Mouse (Mus musculus) liver, embryonic 11.5 days (tissue): ENCODE data around the gene Zfr2. TPM values are rescaled to one million over a fixed set of nuclear protein-coding genes. Genes with fewer than 3 reads are reported as not detected.

Experiments
- ATAC-seq: fragments of 200-750 bp; cut with Nextera tagmentation; replicated peaks from 2 replicates; pipeline ENCODE4 v1.8.0; 2017; ENCODE audit warnings: moderate number of reproducible peaks, mild to moderate bottlenecking, moderate TSS enrichment, moderate library complexity; ENCODE audit not compliant: low FRiP score
- DNase-seq: peaks from one replicate; pipeline ENCODE4 v3.0.0-alpha.2; 2017; ENCODE audit warnings: low spot score
- H3K27ac ChIP-seq: fragments of 300-500 bp; sonication (generic); 2 replicates; pipeline ENCODE4 v1.5.1; 2014; ENCODE audit warnings: mild to moderate bottlenecking, low read depth, low read length, control low read depth
- H3K27me3 ChIP-seq: fragments of 300-500 bp; sonication (generic); replicated peaks from 2 replicates; pipeline ENCODE4 v1.6.1; 2014; ENCODE audit warnings: low read length, mixed read lengths; ENCODE audit not compliant: control insufficient read depth, insufficient read depth
- H3K36me3 ChIP-seq: fragments of 300-500 bp; sonication (generic); 2 replicates; pipeline ENCODE4 v1.6.1; 2014; ENCODE audit warnings: mild to moderate bottlenecking, low read length, moderate library complexity, mixed read lengths; ENCODE audit not compliant: control insufficient read depth, insufficient read depth
- H3K4me1 ChIP-seq: fragments of 300-500 bp; sonication (generic); replicated peaks from 2 replicates; pipeline ENCODE4 v1.6.1; 2014; ENCODE audit warnings: low read length, mixed read lengths; ENCODE audit not compliant: control insufficient read depth, insufficient read depth
- H3K4me2 ChIP-seq: fragments of 300-500 bp; sonication (generic); 2 replicates; pipeline ENCODE4 v1.6.1; 2014; ENCODE audit warnings: mild to moderate bottlenecking, control low read depth, moderate library complexity
- H3K4me3 ChIP-seq: fragments of 300-500 bp; sonication (generic); 2 replicates; pipeline ENCODE4 v1.5.1; 2014; ENCODE audit warnings: low read depth, low read length, control low read depth
- H3K9ac ChIP-seq: fragments of 300-500 bp; sonication (generic); 2 replicates; pipeline ENCODE4 v1.6.1; 2014; ENCODE audit warnings: low read depth, low read length, control low read depth
- H3K9me3 ChIP-seq: fragments of 300-500 bp; sonication (generic); 2 replicates; pipeline ENCODE4 v1.6.1; 2016; ENCODE audit warnings: low read length, inconsistent platforms, mixed read lengths; ENCODE audit not compliant: control insufficient read depth
- WGBS: fragments of 180-500 bp; shearing (Covaris S2); extraction: QIAGEN DNeasy Blood & Tissue Kit; methylation state at CpG from one replicate; pipeline ENCODE4 v1.1.7; 2014; 5-methylcytosine and 5-hydroxymethylcytosine counted together
- polyA plus RNA-seq: library from polyadenylated mRNA; unstranded; fragments of >200 nt; fragmentation: Nextera tagmentation; extraction: Ambion mirVana; gene quantifications from 2 replicates; pipeline ENCODE4 v1.2.1, GENCODE M21; 2014

Zfr2 gene
- polyA plus RNA-seq, 1 experiment from 2014 or later = 2.1 TPM

DNA sequence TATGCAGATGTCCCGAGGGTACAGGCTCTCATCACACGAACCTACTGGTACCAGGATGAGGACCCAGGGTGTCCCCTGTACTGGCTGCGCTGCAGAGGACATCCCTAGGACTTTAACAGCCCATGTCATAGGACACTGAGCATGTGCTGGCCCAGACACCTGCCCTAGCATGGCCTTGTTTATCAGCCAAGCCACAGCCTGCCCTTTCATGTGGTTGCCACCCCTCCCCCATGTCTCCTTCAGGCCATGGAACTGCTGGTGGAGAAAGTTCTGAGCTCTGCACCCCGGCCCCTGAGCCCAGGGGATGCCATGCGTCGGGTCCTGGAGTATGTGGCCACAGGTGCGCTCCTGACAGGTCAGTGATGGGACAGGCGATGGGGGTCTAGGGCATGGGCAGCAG lies 16.5 kb downstream of the Zfr2 start:
- ATAC-seq = no peak; the same call in 1 of the 2 replicates

DNA sequence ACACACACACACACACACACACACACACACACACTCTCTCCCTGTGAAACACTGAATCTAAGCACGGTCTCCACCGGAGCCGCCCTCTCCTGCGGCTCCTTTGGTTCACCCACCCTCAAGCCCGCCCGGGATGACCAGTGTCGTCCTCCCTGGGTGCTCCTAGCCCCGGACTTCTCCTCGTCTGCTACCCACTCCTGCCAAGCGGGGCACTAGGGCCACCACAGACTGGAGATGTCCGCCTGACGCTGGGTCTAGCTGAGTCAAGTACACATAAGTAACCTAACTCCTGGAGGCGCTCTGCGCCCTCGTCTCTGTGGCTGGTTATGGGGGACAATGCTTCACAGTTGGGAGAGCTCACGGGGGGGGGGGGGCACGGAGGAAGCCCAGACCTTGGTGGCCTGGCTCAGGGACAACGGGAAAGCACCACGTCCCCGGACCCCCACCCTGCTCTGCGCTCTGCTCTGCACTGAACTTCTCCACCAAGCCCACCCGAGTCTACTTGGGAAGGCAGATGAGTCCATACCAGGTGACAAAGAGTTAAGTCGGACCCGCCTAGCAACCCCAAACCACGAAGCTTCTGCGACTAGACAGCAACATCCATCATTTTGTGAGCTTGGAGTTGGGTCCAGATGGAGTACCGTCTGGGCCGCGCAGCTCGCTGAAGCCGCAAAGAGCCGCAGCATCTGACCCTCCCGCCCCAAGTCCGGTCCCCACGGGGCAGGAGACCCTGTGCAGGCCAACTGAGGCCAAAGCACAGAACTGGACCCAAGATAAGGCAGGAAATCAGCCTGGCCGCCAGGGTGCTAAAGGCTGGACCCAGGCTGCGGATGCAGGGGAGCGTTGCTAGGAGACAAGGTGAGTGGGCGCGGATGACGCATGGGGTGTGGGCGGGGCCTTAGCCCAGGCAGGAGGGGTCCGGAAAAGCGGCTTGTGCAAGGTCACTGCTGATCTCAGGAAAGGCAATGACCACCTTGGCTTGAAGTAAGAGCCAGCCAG lies 19.8 kb downstream of the Zfr2 start, which contains the start of gene Matk:
TSS of gene Matk (plus strand) at position 512 of the 996 bp plus-strand sequence.
- Histone ChIP-seq H3K4me2 (no peak within 1 kb of the TSS), H3K9ac (no peak within 1 kb of the TSS), H3K4me1 (peaks cover 12% of the 10 kb centered on the region), H3K4me3 (no peak within 1 kb of the TSS), H3K27me3 (peaks cover 66% of the 10 kb centered on the region), H3K36me3 (no peaks in the 10 kb centered on the region), H3K9me3 (no peaks in the 10 kb centered on the region), H3K27ac (no peak within 1 kb of the TSS)
- ATAC-seq (no peak), DNase-seq (no peak)
- WGBS = 17% methylated on average over 44 of the region's 44 CpGs

More for the DNA sequence above, 16.5 kb downstream of the Zfr2 start:
- H3K9me3 ChIP-seq = no peaks in the 10 kb centered on the region
- H3K27ac ChIP-seq = no peak overlapping the region
- no peak for DNase-seq
- 69% methylated on average over 8 of the region's 8 CpGs for WGBS
- H3K9ac ChIP-seq = no peak overlapping the region
- no peak overlapping the region for H3K4me3 ChIP-seq
- H3K4me1 ChIP-seq = 0 out of 2 replicates have a peak, but pooled peaks cover 6% of the 10 kb centered on the region
- no peaks in the 10 kb centered on the region for H3K36me3 ChIP-seq
- no peak overlapping the region for H3K4me2 ChIP-seq
- H3K27me3 ChIP-seq = peaks cover 54% of the 10 kb centered on the region

DNA sequence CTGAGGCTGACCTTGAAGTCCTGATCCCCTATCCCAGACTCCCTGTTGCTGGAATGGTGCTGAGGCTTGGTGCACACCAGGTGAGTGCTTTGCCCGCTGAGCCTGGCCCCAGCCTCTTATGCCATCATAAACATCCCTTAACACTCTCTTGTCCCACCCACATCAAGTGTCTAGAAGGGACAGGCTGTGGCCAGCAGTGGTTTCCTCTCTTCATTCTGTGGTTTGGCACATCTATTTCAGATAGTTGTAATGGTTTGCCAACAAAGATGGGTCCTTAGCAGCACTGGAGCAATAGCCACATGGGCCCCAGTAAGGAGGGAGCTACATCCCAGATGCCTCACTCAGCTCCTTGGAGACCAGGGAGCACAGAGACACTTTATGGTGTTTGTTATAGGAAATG lies 21.9 kb downstream of the Zfr2 start:
- WGBS = 34% methylated on average over 1 of the region's 1 CpGs
- Histone ChIP-seq H3K27ac (no peak overlapping the region), H3K4me2 (no peak overlapping the region), H3K4me1 (peaks cover 10% of the 10 kb centered on the region), H3K9ac (no peak overlapping the region), H3K27me3 (peaks cover 87% of the 10 kb centered on the region), H3K4me3 (no peak overlapping the region), H3K36me3 (no peaks in the 10 kb centered on the region), H3K9me3 (no peaks in the 10 kb centered on the region)
- DNase-seq (no peak), ATAC-seq (no peak)

DNA sequence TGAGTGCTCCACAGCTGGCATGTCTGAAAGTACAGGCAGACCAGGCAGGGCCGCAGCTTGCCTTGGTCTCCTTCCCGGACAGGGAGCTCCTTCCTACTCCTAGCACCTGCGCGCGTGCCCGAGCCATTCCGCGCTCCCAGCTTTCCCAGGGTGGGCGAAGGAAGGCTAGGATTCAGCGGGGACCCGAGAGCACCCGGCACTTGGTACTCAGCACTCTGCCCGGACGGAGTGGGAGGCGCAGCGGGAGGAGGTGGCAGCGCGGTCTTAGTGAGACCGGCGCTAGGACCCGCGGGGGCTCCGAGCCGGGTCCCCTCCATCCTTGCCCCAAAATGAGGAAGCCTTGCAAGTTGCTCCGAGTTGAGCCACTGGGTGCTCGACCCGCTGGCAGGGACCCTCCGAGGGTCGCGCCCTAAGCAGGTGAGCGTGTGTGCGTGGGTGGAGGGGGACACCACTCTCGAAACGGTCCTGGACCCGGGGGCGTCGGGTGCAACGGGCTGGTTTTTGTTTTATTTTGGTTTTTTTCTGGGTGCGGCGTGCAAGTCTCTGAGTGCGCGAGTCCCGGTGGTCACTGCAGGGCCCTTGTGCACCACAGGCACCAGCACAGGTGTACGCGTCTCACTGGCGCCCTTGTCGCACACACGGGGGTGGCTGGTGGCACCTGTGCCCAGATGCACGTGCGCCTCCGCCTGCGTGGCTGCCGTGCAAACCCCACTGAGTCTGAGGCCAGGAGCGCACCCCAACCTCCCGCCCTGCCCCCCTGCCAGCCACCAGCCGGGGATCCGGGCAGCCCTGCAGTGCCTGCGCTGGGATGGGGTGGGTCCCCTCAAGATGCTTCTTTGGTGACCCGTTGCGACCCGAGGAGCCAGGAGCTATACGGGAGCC lies 24.4 kb downstream of the Zfr2 start:
- ATAC-seq (no peak), DNase-seq (no peak)
- peak overlapping the region; percentile 43 for H3K4me3 ChIP-seq
- H3K9me3 ChIP-seq = no peaks in the 10 kb centered on the region
- no peak overlapping the region for H3K27ac ChIP-seq
- H3K4me2 ChIP-seq = peak overlapping the region; percentile 63
- H3K4me1 ChIP-seq = peaks cover 10% of the 10 kb centered on the region
- WGBS = 3% methylated on average over 62 of the region's 62 CpGs
- H3K9ac ChIP-seq = 0 out of 2 replicates have a peak overlapping the region, but pooled peaks have one; percentile 26
- peaks cover 74% of the 10 kb centered on the region for H3K27me3 ChIP-seq
- peaks cover 4% of the 10 kb centered on the region; the same call in 1 of the 2 replicates for H3K36me3 ChIP-seq

DNA sequence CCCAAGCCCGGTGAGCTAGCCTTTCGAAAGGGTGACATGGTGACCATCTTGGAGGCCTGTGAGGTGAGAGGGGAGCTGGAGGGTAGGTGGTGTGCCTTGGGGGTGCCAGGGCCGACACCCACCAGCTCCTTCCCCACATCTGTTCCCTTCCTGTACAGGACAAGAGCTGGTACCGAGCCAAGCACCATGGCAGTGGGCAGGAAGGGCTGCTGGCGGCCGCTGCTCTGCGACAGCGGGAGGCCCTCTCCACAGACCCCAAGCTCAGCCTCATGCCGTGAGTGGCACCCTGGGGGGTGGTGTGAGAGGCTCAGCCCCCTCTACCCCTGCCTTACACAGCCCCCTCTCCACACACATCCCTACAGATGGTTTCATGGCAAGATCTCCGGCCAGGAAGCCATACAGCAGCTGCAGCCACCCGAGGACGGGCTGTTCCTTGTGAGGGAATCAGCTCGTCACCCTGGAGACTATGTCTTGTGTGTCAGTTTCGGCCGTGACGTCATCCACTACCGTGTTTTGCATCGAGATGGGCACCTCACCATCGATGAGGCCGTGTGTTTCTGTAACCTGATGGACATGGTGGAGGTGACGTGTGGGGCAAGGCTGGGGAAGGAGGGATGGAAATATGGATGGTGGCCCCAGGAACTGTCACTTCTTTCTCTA lies 26.4 kb downstream of the Zfr2 start:
- H3K27me3 ChIP-seq = peaks cover 54% of the 10 kb centered on the region
- H3K36me3 ChIP-seq = peaks cover 14% of the 10 kb centered on the region
- DNase-seq (no peak), ATAC-seq (no peak)
- peaks cover 10% of the 10 kb centered on the region for H3K4me1 ChIP-seq
- H3K9me3 ChIP-seq = no peaks in the 10 kb centered on the region
- WGBS = 43% methylated on average over 21 of the region's 21 CpGs
- H3K4me3 ChIP-seq = no peak overlapping the region
- H3K4me2 ChIP-seq = no peak overlapping the region
- no peak overlapping the region for H3K27ac ChIP-seq
- no peak overlapping the region for H3K9ac ChIP-seq

DNA sequence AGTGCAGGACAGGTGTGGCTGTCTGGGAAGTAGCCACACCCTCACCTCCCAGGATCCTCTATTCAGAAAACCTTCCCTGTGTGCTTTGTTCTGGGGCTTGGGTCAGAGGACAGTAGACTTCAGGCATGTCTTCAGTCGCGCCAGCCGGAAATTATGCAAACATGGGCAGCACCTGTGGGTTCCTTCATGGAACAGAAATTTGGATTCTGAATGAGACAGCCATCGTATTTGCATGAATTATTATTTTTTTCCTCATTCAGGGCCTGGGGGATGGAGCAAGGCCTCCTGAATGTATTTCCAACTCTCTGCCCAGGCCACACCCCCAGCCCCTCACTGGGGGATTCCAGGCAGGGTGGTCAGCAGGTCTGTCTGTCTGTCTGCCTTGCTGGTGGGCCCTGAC lies 28.1 kb downstream of the Zfr2 start:
- peaks cover 23% of the 10 kb centered on the region for H3K36me3 ChIP-seq
- H3K9me3 ChIP-seq = no peaks in the 10 kb centered on the region
- H3K4me2 ChIP-seq = no peak overlapping the region
- peaks cover 45% of the 10 kb centered on the region for H3K27me3 ChIP-seq
- no peak overlapping the region for H3K9ac ChIP-seq
- H3K27ac ChIP-seq = no peak overlapping the region
- peaks cover 14% of the 10 kb centered on the region for H3K4me1 ChIP-seq
- WGBS = 84% methylated on average over 4 of the region's 4 CpGs
- DNase-seq (no peak), ATAC-seq (no peak)
- no peak overlapping the region for H3K4me3 ChIP-seq

DNA sequence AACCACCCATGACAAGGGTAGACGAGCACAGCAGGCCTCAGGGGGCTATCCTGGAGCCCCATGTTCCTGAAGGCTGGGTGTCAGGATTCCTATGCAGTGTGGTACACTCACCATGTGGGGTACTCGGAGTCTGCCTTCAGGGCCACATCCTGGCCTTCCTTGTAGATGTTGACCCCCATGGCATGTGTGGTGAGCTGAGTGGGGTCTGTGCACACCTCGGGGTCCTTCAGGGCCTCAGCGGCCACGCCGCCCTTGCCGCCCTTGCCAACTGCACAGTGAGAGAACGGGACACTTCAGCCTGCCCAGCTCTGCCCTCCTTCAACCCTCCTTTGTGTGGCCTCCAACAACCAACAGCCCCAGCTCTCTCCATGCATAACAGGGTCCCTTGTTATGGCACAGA lies 32.6 kb downstream of the Zfr2 start:
- H3K36me3 ChIP-seq = peaks cover 27% of the 10 kb centered on the region
- peaks cover under 1% of the 10 kb centered on the region; the same call in 1 of the 2 replicates for H3K27me3 ChIP-seq
- H3K27ac ChIP-seq = no peak overlapping the region
- H3K9ac ChIP-seq = peak overlapping the region; percentile 80; the same call in 1 of the 2 replicates
- H3K4me3 ChIP-seq = peak overlapping the region; percentile 69
- peaks cover 9% of the 10 kb centered on the region for H3K4me1 ChIP-seq
- WGBS = 93% methylated on average over 8 of the region's 8 CpGs
- ATAC-seq (no peak), DNase-seq (no peak)
- no peaks in the 10 kb centered on the region for H3K9me3 ChIP-seq
- H3K4me2 ChIP-seq = peak overlapping the region; percentile 82
